Mouse (Mus musculus): Measurements from ENCODE around the gene Bcar3. TPM values are rescaled to one million over a fixed set of nuclear protein-coding genes. Genes with fewer than 3 reads are reported as not detected.

Bcar3 gene
- total and polyA plus RNA-seq, 3 experiments, result not detected

DNA sequence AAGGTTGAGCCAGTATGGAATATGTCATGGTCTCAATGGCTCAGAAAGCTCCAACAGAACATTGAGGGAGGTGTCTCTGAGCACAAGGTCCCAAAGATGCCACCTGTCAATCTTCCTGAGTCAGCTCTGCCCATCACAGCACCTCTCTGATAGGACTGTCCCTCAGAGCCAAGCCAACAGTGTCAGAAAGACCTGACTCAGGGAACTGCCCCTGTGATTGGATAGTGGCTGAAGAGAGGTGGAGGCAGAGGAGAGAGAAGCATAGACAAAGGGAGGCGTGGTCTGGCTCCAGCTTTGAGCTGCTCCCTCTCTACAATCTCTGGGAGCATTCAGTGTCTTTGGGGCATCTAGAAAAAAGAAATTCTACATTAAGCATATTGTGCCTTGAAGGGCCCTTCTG lies 163.8 kb downstream of the Bcar3 start:
- Histone ChIP-seq H3K4me1 (ENCODE audit: control insufficient read depth in 1 of 2, insufficient read depth in 2 of 2, low read length in 2 of 2) (no peaks in the 10 kb centered on the region), H3K4me3 (ENCODE audit: control insufficient read depth in 1 of 2, insufficient read depth in 1 of 2, low read depth in 2 of 2, low read length in 2 of 2) (no peak overlapping the region), H3K79me2 (ENCODE audit: control insufficient read depth, insufficient read depth, low read length, poor library complexity) (no peaks in the 10 kb centered on the region), H3K27ac (ENCODE audit: control insufficient read depth, low read depth, low read length) (no peak overlapping the region), H3K9me3 (replicated peaks; ENCODE audit: insufficient read depth, low read length) (no peaks in the 10 kb centered on the region), H3K9ac (ENCODE audit: control insufficient read depth, low read depth, low read length, poor library complexity, severe bottlenecking) (no peak overlapping the region), H3K36me3 (ENCODE audit: control insufficient read depth in 1 of 2, insufficient read depth in 2 of 2, low read length in 2 of 2) (no peaks in the 10 kb centered on the region), H3K27me3 (ENCODE audit: control insufficient read depth in 1 of 2, insufficient read depth in 2 of 2, low read length in 2 of 2) (no peaks in the 10 kb centered on the region)
- no peak for TF ChIP-seq USF1 (IDR thresholded peaks at IDR 0.05; ENCODE audit: low read depth, low read length)
- TF ChIP-seq POLR2AphosphoS2 (IDR thresholded peaks at IDR 0.05; ENCODE audit: low read length), result no peak
- TF ChIP-seq TCF12 (IDR thresholded peaks at IDR 0.05; ENCODE audit: low read depth, low read length), result no peak
- no peak for TF ChIP-seq MAZ (IDR thresholded peaks at IDR 0.05; ENCODE audit: low read depth, low read length)
- no peak for TF ChIP-seq E2F4 (IDR thresholded peaks at IDR 0.05; ENCODE audit: borderline replicate concordance, low read depth, low read length)
- TF ChIP-seq EP300 (IDR thresholded peaks at IDR 0.05; ENCODE audit: low read depth in 1 of 2, low read length in 2 of 2), result no peak
- no peak for TF ChIP-seq ZMIZ1 (IDR thresholded peaks at IDR 0.05; ENCODE audit: low read depth, low read length)
- no peak for TF ChIP-seq RCOR1 (IDR thresholded peaks at IDR 0.05; ENCODE audit: low read depth, low read length)
- TF ChIP-seq CHD2 (IDR thresholded peaks at IDR 0.05; ENCODE audit: low read length), result no peak
- TF ChIP-seq TBP (IDR thresholded peaks at IDR 0.05; ENCODE audit: low read depth, low read length), result no peak
- TF ChIP-seq MAFK (IDR thresholded peaks at IDR 0.05; ENCODE audit: borderline replicate concordance, low read depth, low read length), result no peak
- no peak for DNase-seq (ENCODE audit: low read depth, low spot score)

DNA sequence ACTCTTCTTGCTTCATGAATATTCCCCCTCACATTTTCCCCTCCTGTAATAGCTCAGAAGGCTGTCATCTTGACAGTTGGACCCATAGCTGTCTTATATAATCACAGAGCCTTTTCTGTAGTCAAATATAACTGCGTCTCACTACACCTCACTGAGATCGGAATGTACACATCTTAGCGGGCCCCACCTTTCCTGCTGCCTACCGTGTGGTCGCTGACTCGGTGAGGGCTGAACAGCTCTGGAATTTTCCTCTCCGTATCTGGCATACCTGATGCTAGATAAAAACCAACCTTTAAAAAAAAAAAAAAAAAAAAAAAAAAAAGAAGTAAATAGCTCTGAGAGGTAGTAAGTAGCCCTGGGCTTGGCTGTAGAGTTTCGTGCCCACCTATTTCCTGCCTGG lies 164.8 kb downstream of the Bcar3 start:
- DNase-seq (ENCODE audit: low read depth, low spot score), result no peak

More for the DNA sequence above, 164.8 kb downstream of the Bcar3 start:
- Histone ChIP-seq H3K9ac (ENCODE audit: control insufficient read depth, low read depth, low read length, poor library complexity, severe bottlenecking) (no peak overlapping the region), H3K27ac (ENCODE audit: control insufficient read depth, low read depth, low read length) (no peak overlapping the region), H3K9me3 (replicated peaks; ENCODE audit: insufficient read depth, low read length) (no peaks in the 10 kb centered on the region), H3K36me3 (ENCODE audit: control insufficient read depth in 1 of 2, insufficient read depth in 2 of 2, low read length in 2 of 2) (no peaks in the 10 kb centered on the region), H3K79me2 (ENCODE audit: control insufficient read depth, insufficient read depth, low read length, poor library complexity) (no peaks in the 10 kb centered on the region), H3K4me1 (ENCODE audit: control insufficient read depth in 1 of 2, insufficient read depth in 2 of 2, low read length in 2 of 2) (no peaks in the 10 kb centered on the region), H3K4me3 (ENCODE audit: control insufficient read depth in 1 of 2, insufficient read depth in 1 of 2, low read depth in 2 of 2, low read length in 2 of 2) (no peak overlapping the region), H3K27me3 (ENCODE audit: control insufficient read depth in 1 of 2, insufficient read depth in 2 of 2, low read length in 2 of 2) (no peaks in the 10 kb centered on the region)
- TF ChIP-seq HCFC1 (IDR thresholded peaks at IDR 0.05; ENCODE audit: low read depth, low read length) (no peak), ZKSCAN1 (IDR thresholded peaks at IDR 0.05; ENCODE audit: low read depth, low read length) (no peak), POLR2AphosphoS5 (IDR thresholded peaks at IDR 0.05; ENCODE audit: borderline replicate concordance, low read depth, low read length) (no peak), KAT2A (conservative IDR thresholded peaks at IDR 0.05; ENCODE audit: low read depth, low read length) (no peak), GABPA (IDR thresholded peaks at IDR 0.05; ENCODE audit: low read depth, low read length) (no peak), USF1 (IDR thresholded peaks at IDR 0.05; ENCODE audit: low read depth, low read length) (no peak), EP300 (IDR thresholded peaks at IDR 0.05; ENCODE audit: low read depth in 1 of 2, low read length in 2 of 2) (no peak), MAZ (IDR thresholded peaks at IDR 0.05; ENCODE audit: low read depth, low read length) (no peak), RAD21 (IDR thresholded peaks at IDR 0.05; ENCODE audit: low read depth, low read length) (no peak), GATA1 (IDR thresholded peaks at IDR 0.05; ENCODE audit: low read depth, low read length) (no peak), NRF1 (IDR thresholded peaks at IDR 0.05; ENCODE audit: insufficient read depth, low read depth, low read length, poor library complexity, severe bottlenecking) (no peak), USF2 (IDR thresholded peaks at IDR 0.05; ENCODE audit: borderline replicate concordance in 1 of 2, insufficient read depth in 1 of 2, low read depth in 1 of 2, low read length in 2 of 2) (no peak), JUND (IDR thresholded peaks at IDR 0.05; ENCODE audit: low read depth, low read length) (no peak)

Data from MEL (cell line).